Mouse (Mus musculus) C2C12 (cell line): Measurements from ENCODE around the gene St8sia1.

Experiments
- CTCF ChIP-seq: IDR thresholded peaks from one replicate; pipeline ENCODE4 v1.5.1; 2011; ENCODE audit not compliant: control insufficient read depth, insufficient read depth, insufficient read length
- FOSL1 ChIP-seq: IDR thresholded peaks from one replicate; pipeline ENCODE4 v1.8.0; 2011; ENCODE audit warnings: mild to moderate bottlenecking, low read length; ENCODE audit not compliant: poor library complexity, insufficient read depth, severe bottlenecking
- MAX ChIP-seq: IDR thresholded peaks from one replicate; pipeline ENCODE4 v1.6.1; 2011; ENCODE audit warnings: mild to moderate bottlenecking, control low read depth
- USF1 ChIP-seq: IDR thresholded peaks from one replicate; pipeline ENCODE4 v1.6.1; 2011; ENCODE audit warnings: low read depth, mild to moderate bottlenecking, control low read depth, moderate library complexity

- no peak for TF ChIP-seq FOSL1
- TF ChIP-seq USF1: no peak
- TF ChIP-seq CTCF: no peak
- TF ChIP-seq MAX: no peak
These were observed 168.4 kb downstream of the St8sia1 start for GRCm38 (mm10) chr6:142795655-142796441.
